ENCODE assay signal across 19 mouse cellular contexts in the genomic region with DNA sequence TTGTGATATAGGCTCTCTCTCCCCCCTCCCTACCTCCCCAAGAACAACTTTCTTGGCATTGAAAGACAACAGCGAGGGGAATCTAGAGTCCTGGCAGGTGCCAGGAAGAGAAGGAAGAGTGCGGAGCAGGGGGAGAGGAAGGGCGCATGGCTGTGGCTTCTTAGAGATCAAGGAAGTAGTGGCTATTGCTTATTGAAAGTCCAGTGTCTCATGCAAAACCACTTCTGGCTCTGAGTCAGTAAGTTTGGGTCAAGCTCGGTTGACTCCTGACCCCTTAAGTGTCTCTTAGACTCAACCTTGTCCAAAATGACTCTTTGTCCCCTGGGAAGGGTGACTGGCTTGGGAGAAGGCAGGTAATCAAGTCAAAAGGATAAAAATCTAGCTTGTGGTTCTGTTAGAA.
"Had no signal": no experiment of that assay in that cellular context is flagged by ENCODE, and none has a peak within 500 bp of the region (broad histone marks: within the 10 kb centered on the region; RNA-seq: fewer than 3 reads in every experiment).

No protein-coding gene starts in this region.

- H3K4me1 ChIP-seq: midbrain, embryonic 10.5 days had no signal

- H3K27ac ChIP-seq: midbrain, embryonic 10.5 days; midbrain, embryonic 12.5 days; neural tube, embryonic 13.5 days; neural tube, embryonic 15.5 days had no signal

- DNase-seq: lung, adult 18-20 months; lung, embryonic 14.5 days; lung, postnatal 10 days; lung, postnatal 4 days; midbrain, embryonic 14.5 days; retina, postnatal 1 day; right cerebral cortex, adult 18-20 months; right cerebral cortex, postnatal 25 days; right cerebral cortex, postnatal 4 days; spleen, adult 18-20 months; thymus, adult 2 months; thymus, postnatal 25 days; thymus, postnatal 4 days had no signal

- H3K4me3 ChIP-seq: midbrain, embryonic 10.5 days; midbrain, embryonic 12.5 days; myocyte; neural tube, embryonic 13.5 days; neural tube, embryonic 15.5 days had no signal

- H3K9me3 ChIP-seq: midbrain, embryonic 10.5 days; midbrain, embryonic 12.5 days; neural tube, embryonic 13.5 days; neural tube, embryonic 15.5 days had no signal

- ATAC-seq: midbrain, embryonic 16.5 days had no signal

- H3K36me3 ChIP-seq: midbrain, embryonic 10.5 days; midbrain, embryonic 12.5 days; neural tube, embryonic 13.5 days; neural tube, embryonic 15.5 days had no signal

- H3K27me3 ChIP-seq: midbrain, embryonic 12.5 days; neural tube, embryonic 13.5 days; neural tube, embryonic 15.5 days had no signal

- H3K4me2 ChIP-seq: lung, embryonic 14.5 days; midbrain, embryonic 12.5 days; neural tube, embryonic 13.5 days; neural tube, embryonic 15.5 days had no signal

- H3K9ac ChIP-seq: lung, embryonic 14.5 days; midbrain, embryonic 12.5 days; neural tube, embryonic 13.5 days; neural tube, embryonic 15.5 days had no signal
